Mouse (Mus musculus) cerebellum, adult 18-20 months (tissue): ENCODE results near the gene Kcnmb4.

Source experiments
- DNase-seq, 2 experiments: peaks; one replicate each; pipeline ENCODE4 v3.0.0; 2021

Kcnmb4 gene

GRCm38 (mm10) chr10:116450621-116451020 lies 23.1 kb downstream of the Kcnmb4 start:
- peak in 1 of 2 experiments; percentile 21 for DNase-seq

DNA sequence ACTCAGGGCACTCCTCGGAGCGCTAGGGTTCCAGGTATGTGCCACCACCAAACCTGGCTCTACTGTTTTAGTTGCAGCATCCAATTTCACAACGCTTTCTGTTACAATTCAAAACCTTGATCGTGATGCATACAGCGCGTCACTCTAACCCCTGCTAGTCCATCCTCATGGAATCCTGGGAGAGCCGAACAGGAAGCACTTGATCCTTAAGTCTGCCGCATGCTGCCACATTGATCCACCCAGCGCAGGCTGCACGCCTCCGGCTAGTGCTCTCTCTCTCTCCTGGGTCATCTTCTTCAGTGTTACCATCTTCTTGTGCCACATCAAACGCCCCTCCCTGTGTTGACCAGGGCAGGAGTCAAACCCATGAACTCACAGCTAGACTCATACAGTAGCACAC lies 25.5 kb downstream of the Kcnmb4 start:
- no peak for DNase-seq

DNA sequence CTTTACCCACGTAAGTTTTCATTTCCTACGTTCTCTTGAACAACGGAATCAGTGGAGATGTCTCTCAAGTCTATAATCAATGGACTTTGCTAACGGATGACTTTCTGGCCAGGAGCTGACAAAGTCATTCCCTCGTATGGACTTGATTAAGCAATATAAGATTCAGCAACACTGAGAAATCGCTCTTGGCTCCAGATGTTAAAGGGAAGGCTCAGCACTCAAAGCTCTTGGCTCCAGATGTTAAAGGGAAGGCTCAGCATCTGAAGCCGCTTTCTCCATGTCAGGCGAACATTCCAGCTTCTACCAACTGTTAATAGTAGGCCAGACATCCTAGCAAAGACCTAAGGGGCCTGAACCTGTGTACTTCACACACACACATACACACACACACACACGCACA lies 26.5 kb downstream of the Kcnmb4 start:
- DNase-seq = no peak

- DNase-seq = no peak
Measured at GRCm38 (mm10) chr10:116446040-116446439, 27.6 kb downstream of the Kcnmb4 start.

GRCm38 (mm10) chr10:116444826-116445225 lies 28.9 kb downstream of the Kcnmb4 start:
- DNase-seq = no peak

DNA sequence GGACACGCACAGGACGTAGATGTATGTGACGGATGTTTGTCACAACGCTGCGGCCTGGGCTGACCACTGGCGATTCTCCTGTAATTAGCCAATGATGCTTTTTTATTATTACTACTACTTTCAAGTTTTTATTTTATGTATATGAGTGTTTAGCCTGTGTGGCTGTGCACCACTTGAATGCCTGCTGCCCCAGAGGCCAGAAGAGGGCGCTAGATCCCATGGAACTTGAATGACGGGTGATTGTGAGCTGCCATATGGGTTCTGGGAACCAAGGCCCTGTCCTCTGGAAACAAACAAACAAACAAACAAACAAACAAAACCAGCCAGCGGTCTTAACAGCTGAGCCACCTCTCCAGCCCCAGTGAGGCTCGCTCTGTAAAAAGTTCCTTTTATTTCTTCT lies 29.3 kb downstream of the Kcnmb4 start:
- no peak for DNase-seq

GRCm38 (mm10) chr10:116440946-116441345 lies 32.7 kb downstream of the Kcnmb4 start:
- no peak for DNase-seq

GRCm38 (mm10) chr10:116440088-116440487 lies 33.6 kb downstream of the Kcnmb4 start:
- no peak for DNase-seq

DNA sequence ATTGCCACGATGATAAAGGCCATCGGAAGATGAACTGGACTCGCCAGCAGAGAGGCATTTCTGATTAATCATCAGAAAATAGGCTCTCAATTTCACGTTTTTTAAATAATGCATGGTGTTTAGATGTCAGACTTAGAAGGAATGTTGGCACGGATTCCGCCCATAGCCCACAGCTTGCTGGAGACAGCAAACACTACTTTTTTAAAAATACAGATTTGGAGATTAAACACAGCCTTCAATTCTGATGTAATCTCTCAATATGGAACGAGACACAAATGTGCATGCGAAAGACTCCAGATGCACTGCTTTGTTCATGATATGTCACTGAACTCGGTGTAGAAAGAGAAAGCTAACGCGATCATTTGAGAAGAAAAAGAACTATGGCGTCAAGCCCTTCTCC lies 38.2 kb downstream of the Kcnmb4 start:
- DNase-seq = no peak

GRCm38 (mm10) chr10:116432421-116432820 lies 41.3 kb downstream of the Kcnmb4 start:
- DNase-seq = no peak

- no peak for DNase-seq
Measured at GRCm38 (mm10) chr10:116428026-116428780, 45.5 kb downstream of the Kcnmb4 start.

DNA sequence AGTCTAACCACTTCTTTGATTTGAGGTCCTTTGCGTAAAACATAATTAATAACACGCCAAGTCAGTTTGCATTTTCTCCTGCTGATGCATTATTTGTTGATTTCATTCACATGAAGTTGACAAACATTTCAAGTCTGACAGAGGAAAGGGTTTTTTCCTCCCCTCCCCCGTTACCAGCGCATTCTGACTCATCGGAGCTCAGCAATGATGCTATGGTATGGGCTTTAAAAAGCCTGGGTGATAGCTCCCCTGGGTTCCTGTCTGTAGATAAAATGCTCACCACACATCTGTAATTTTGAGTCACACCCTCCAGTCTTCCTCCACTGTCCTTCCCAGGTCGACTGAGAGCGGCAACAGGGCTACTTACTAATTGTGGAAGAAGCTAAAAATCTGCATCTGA lies 47.5 kb downstream of the Kcnmb4 start:
- no peak for DNase-seq

- DNase-seq = peak; percentile 46 to 54
Measured at GRCm38 (mm10) chr10:116424921-116425320, 48.8 kb downstream of the Kcnmb4 start.

DNA sequence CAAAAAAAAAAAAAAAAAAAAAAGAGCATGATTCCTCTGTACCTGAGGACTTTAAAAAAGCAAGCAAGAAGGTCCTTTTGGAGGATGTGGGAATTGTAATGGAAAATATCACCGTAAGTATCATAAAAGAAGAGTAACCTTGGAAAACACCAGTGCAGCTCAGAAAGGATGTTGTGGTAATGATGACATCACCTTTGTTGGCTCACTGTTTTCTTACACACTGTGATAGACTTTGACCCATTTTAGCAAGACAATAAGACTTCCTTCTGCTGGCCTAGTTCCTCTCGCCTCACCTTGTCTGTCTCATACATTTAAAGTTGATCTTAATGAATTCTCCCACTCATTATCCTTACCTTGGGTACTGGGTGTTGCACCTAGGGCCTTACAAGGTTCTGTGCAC lies 51.1 kb downstream of the Kcnmb4 start:
- no peak for DNase-seq

- no peak for DNase-seq
Measured at GRCm38 (mm10) chr10:116420976-116421375, 52.7 kb downstream of the Kcnmb4 start.

GRCm38 (mm10) chr10:116418121-116418726 lies 55.5 kb downstream of the Kcnmb4 start:
- no peak for DNase-seq

GRCm38 (mm10) chr10:116416726-116417125 lies 57.0 kb downstream of the Kcnmb4 start:
- no peak for DNase-seq

DNA sequence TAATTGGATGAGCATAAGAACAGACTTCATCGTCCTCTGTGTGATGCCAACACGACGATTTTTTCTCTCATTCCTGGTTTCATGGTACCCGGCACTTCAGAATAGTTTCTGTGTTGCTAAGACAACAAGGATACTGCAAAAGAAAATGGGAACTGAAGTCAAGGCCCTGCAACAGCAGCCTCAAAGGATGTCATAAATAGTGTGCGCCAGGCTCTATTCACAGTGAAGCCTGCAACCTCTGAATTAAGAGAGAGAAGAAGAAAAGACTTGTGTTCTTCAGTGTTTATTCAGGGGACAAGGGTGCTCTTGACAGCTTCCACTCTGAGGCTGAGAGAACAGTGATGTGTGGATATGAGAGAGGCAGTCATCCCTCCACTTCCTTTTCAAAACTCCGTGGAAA lies 57.5 kb downstream of the Kcnmb4 start:
- no peak for DNase-seq

DNA sequence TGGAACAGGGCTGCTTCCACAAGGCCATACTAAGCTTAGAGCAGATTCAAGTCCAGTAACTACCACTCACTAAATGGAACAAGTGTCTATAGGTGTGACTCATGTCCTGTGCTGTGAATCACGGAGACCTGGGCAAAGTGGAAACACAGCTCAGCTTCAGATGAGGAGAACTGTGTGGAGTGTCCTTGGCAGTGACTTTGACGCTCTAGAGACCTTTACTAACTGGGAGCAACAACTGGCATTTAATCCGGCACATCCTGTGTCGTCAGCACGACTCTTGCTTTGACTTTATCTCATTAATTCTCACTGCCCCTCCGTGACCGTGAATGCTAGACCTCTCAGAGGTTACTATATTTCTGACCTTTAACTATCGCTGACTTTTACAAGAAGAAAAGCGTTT lies 62.9 kb downstream of the Kcnmb4 start:
- no peak for DNase-seq

- no peak for DNase-seq
Measured at GRCm38 (mm10) chr10:116407684-116408359, 65.9 kb downstream of the Kcnmb4 start.

GRCm38 (mm10) chr10:116405011-116405410 lies 68.7 kb downstream of the Kcnmb4 start:
- DNase-seq = no peak

GRCm38 (mm10) chr10:116403679-116404078 lies 70.0 kb downstream of the Kcnmb4 start:
- DNase-seq = no peak

- DNase-seq = peak in 1 of 2 experiments; percentile 46
Measured at GRCm38 (mm10) chr10:116402742-116403425, 70.8 kb downstream of the Kcnmb4 start.
